In the genomic region with DNA sequence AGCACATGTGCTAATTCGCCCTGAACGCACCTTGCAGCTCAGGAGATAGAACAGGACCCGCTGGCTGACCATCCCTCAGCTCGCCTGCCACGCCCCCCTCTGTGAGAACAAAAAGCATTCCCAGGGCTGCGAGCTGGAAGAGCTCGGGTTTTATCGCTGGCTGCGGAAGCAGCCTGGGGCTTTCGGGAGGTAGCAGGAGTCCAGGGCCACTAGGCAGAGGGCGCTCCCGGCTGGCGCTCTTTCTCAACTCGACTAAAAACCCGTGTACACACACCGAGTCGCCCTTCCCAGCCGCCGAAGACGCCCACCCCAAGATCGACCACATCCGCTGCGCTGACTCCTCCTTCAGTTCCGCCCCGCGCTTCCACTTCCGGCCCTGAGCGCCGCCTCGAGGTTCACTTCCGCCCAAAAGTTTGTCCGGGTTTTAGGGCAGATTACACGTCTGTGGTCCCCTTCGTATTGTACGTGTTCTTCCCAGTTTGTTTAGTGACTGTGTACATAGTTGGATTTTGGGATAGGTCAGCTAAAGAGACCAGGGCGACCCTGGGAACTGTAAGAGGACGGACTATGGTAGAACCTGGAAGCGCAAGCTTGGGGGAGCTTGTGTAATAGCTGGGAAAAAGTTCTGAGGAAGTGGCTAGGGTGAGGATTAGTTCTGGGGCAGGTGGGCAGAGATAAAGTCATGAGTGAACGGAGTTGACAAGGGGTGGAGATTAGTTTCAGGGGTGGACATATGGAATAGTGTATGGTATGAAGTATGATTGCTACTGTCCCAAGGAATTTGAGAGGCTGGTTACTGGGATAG, we compare ENCODE assay signal across 8 mouse cellular contexts. TPM values are rescaled to one million over a fixed set of nuclear protein-coding genes. Genes with fewer than 3 reads are reported as not detected.
DNase-seq lines count a peak whose midpoint lies in the region; ATAC-seq and TF ChIP-seq lines count a peak whose summit lies in the region.

No protein-coding gene starts in this region.

- no peak overlapping the region for H3K27ac ChIP-seq in cerebellum, adult 2 months (ENCODE audit: insufficient read depth, low read length)
- H3K27ac ChIP-seq in forebrain, embryonic 16.5 days (ENCODE audit: low read length) = peak overlapping the region; percentile 97
- peak overlapping the region; percentile 78 for H3K27ac ChIP-seq in liver, postnatal 0 days (ENCODE audit: low read depth)
- peak overlapping the region; percentile 94 for H3K27ac ChIP-seq in neural tube, embryonic 13.5 days (replicated peaks)

- H3K9ac ChIP-seq in forebrain, embryonic 16.5 days (replicated peaks; ENCODE audit: low read depth, low read length) = peak overlapping the region; percentile 77
- H3K9ac ChIP-seq in liver, postnatal 0 days (replicated peaks) = peak overlapping the region; percentile 55
- peak overlapping the region; percentile 82 for H3K9ac ChIP-seq in neural tube, embryonic 13.5 days

- intact Hi-C loops in heart, postnatal 25 days (cut with DNase I) = loop anchor here (5.0 kb wide), 1 partner anchor 181 kb away; a partner anchor contains a TSS

- no peak for TF ChIP-seq POLR2A in cerebellum, adult 2 months (IDR thresholded peaks at IDR 0.05; ENCODE audit: borderline replicate concordance, insufficient read depth, low read length)

- no peaks in the 10 kb centered on the region for H3K27me3 ChIP-seq in cerebellum, adult 2 months (ENCODE audit: control insufficient read depth, insufficient read depth, low read length)
- H3K27me3 ChIP-seq in forebrain, embryonic 16.5 days (replicated peaks; ENCODE audit: control insufficient read depth, insufficient read depth, low read length) = no peaks in the 10 kb centered on the region
- H3K27me3 ChIP-seq in liver, postnatal 0 days (ENCODE audit: insufficient read depth, low read length) = no peaks in the 10 kb centered on the region
- peaks cover 11% of the 10 kb centered on the region for H3K27me3 ChIP-seq in neural tube, embryonic 13.5 days

- no peak for TF ChIP-seq EP300 in liver, postnatal 0 days (IDR thresholded peaks at IDR 0.05; ENCODE audit: low read depth)

- peak overlapping the region; percentile 61 for H3K4me3 ChIP-seq in cerebellum, adult 2 months (replicated peaks; ENCODE audit: insufficient read depth, low read depth, low read length)
- peak overlapping the region; percentile 71 for H3K4me3 ChIP-seq in forebrain, embryonic 16.5 days (replicated peaks; ENCODE audit: low read length)
- peak overlapping the region; percentile 57 for H3K4me3 ChIP-seq in liver, postnatal 0 days (ENCODE audit: low read depth, low read length)
- H3K4me3 ChIP-seq in neural tube, embryonic 13.5 days = peak overlapping the region; percentile 64

- peak overlapping the region; percentile 84 for H3K4me2 ChIP-seq in forebrain, embryonic 16.5 days (ENCODE audit: low read length)
- peak overlapping the region; percentile 75 for H3K4me2 ChIP-seq in liver, postnatal 0 days (ENCODE audit: low read depth, low read length)
- peak overlapping the region; percentile 73 for H3K4me2 ChIP-seq in neural tube, embryonic 13.5 days

- H3K4me1 ChIP-seq in cerebellum, adult 2 months (ENCODE audit: control insufficient read depth, insufficient read depth, low read length) = no peaks in the 10 kb centered on the region
- peaks cover 3% of the 10 kb centered on the region; the same call in 1 of the 2 replicates for H3K4me1 ChIP-seq in forebrain, embryonic 16.5 days (replicated peaks; ENCODE audit: control insufficient read depth, insufficient read depth, low read length)
- H3K4me1 ChIP-seq in liver, postnatal 0 days (ENCODE audit: insufficient read depth) = no peaks in the 10 kb centered on the region; the same call in 1 of the 2 replicates
- H3K4me1 ChIP-seq in neural tube, embryonic 13.5 days (replicated peaks) = peaks cover 5% of the 10 kb centered on the region

- peak; percentile 76 for DNase-seq in MN1 (ENCODE audit: low spot score)
- peak; percentile 61 to 62 for DNase-seq in cerebellum, adult 2 months
- DNase-seq in heart, postnatal 25 days (ENCODE audit: low spot score) = peak; percentile 49
- DNase-seq in layer of hippocampus, adult 11-12 months (ENCODE audit: low spot score) = peak; percentile 69
- DNase-seq in liver, postnatal 0 days = peak; percentile 82
- DNase-seq in telencephalon, adult 2 months (ENCODE audit: low read depth, low spot score) = peak; percentile 77

- H3K36me3 ChIP-seq in forebrain, embryonic 16.5 days (ENCODE audit: control insufficient read depth, insufficient read depth) = peaks cover 3% of the 10 kb centered on the region
- no peaks in the 10 kb centered on the region for H3K36me3 ChIP-seq in liver, postnatal 0 days (replicated peaks; ENCODE audit: insufficient read depth, low read length)
- peaks cover 9% of the 10 kb centered on the region for H3K36me3 ChIP-seq in neural tube, embryonic 13.5 days

- WGBS in cerebellum, adult 2 months = 5% methylated on average over 39 of the region's 39 CpGs
- WGBS in forebrain, embryonic 16.5 days = 4% methylated on average over 39 of the region's 39 CpGs
- 3% methylated on average over 38 of the region's 39 CpGs for WGBS in liver, postnatal 0 days (ENCODE audit: insufficient replicate concordance)
- WGBS in neural tube, embryonic 13.5 days = 5% methylated on average over 39 of the region's 39 CpGs

- TF ChIP-seq CTCF in cerebellum, adult 2 months (IDR thresholded peaks at IDR 0.05; ENCODE audit: borderline replicate concordance, insufficient read depth, low read depth, low read length) = no peak
- TF ChIP-seq CTCF in liver, postnatal 0 days (IDR thresholded peaks at IDR 0.05; ENCODE audit: low read depth) = peak; percentile 26

- ATAC-seq in forebrain, embryonic 16.5 days = peak; percentile 99
- peak; percentile 96 for ATAC-seq in liver, postnatal 0 days
- peak; percentile 98 for ATAC-seq in neural tube, embryonic 13.5 days (ENCODE audit: low read depth)

- no peaks in the 10 kb centered on the region for H3K9me3 ChIP-seq in forebrain, embryonic 16.5 days (ENCODE audit: control insufficient read depth, low read length)
- H3K9me3 ChIP-seq in liver, postnatal 0 days (ENCODE audit: low read length) = no peaks in the 10 kb centered on the region
- H3K9me3 ChIP-seq in neural tube, embryonic 13.5 days = no peaks in the 10 kb centered on the region

RNA-seq across cellular contexts. Expression of a gene that starts 4.5 kb away (rescaled TPM):
- 1.0 and 1.6 TPM in 2 replicates for polyA plus RNA-seq in cerebellum, adult 2 months (2012; rRNA removed)
- 55.0 and 58.0 TPM in 2 replicates for polyA plus RNA-seq in forebrain, embryonic 16.5 days (2015; fragmentation: Nextera tagmentation; extraction: Ambion mirVana)
- total RNA-seq in heart, postnatal 25 days (2021) = 1 to 10 TPM; 1.4 to 1.5 TPM
- 0.38 and 0.55 TPM in 2 replicates for polyA plus RNA-seq in liver, postnatal 0 days (2015; fragmentation: Nextera tagmentation; extraction: Ambion mirVana)
- 31.7 and 36.2 TPM in 2 replicates for polyA plus RNA-seq in neural tube, embryonic 13.5 days (2015; fragmentation: Nextera tagmentation; extraction: Ambion mirVana)

RNA-seq across cellular contexts. Expression of a gene that starts 4.6 kb away (rescaled TPM):
- not detected in 2 replicates for polyA plus RNA-seq in cerebellum, adult 2 months (2012; rRNA removed)
- not detected in 2 replicates for polyA plus RNA-seq in forebrain, embryonic 16.5 days (2015; fragmentation: Nextera tagmentation; extraction: Ambion mirVana)
- total RNA-seq in heart, postnatal 25 days (2021) = not detected
- not detected in 2 replicates for polyA plus RNA-seq in liver, postnatal 0 days (2015; fragmentation: Nextera tagmentation; extraction: Ambion mirVana)
- not detected in 2 replicates for polyA plus RNA-seq in neural tube, embryonic 13.5 days (2015; fragmentation: Nextera tagmentation; extraction: Ambion mirVana)

RNA-seq across cellular contexts. Expression of a gene that starts 43.1 kb away (rescaled TPM):
- not detected in 2 replicates for polyA plus RNA-seq in cerebellum, adult 2 months (2012; rRNA removed)
- polyA plus RNA-seq in forebrain, embryonic 16.5 days (2015; fragmentation: Nextera tagmentation; extraction: Ambion mirVana) = not detected in 2 replicates
- total RNA-seq in heart, postnatal 25 days (2021) = not detected
- not detected in 2 replicates for polyA plus RNA-seq in liver, postnatal 0 days (2015; fragmentation: Nextera tagmentation; extraction: Ambion mirVana)
- 0.14 TPM in 1 of 2 replicates, not detected in the other for polyA plus RNA-seq in neural tube, embryonic 13.5 days (2015; fragmentation: Nextera tagmentation; extraction: Ambion mirVana)

Comparison
In these comparisons a context has a peak if more than half of its experiments do, and no peak if none do; other contexts are left out.
1. RNA of a gene that starts 4.5 kb away (polyA plus RNA-seq): 55.0 to 58.0 TPM in forebrain, embryonic 16.5 days and 31.7 to 36.2 TPM in neural tube, embryonic 13.5 days; 1.0 to 1.6 TPM in cerebellum, adult 2 months and 0.38 to 0.55 TPM in liver, postnatal 0 days; every median in the first group is over 10 times any median in the second.
2. Peak in every context shown above with its lines, with median percentiles within 50 percentile points of each other: DNase-seq, H3K4me3 ChIP-seq, ATAC-seq, H3K4me2 ChIP-seq and H3K9ac ChIP-seq.